Mouse (Mus musculus): ENCODE data around the gene Bex4. TPM values are rescaled to one million over a fixed set of nuclear protein-coding genes. Genes with fewer than 3 reads are reported as not detected.
"Not testable (repeated sequence)": the region's sequence is repeated elsewhere in the genome, so short reads cannot be mapped to it uniquely, and the experiment has no call there.

Bex4 gene
- polyA plus RNA-seq, 2 experiments = 30.9 to 38.3 TPM

DNA sequence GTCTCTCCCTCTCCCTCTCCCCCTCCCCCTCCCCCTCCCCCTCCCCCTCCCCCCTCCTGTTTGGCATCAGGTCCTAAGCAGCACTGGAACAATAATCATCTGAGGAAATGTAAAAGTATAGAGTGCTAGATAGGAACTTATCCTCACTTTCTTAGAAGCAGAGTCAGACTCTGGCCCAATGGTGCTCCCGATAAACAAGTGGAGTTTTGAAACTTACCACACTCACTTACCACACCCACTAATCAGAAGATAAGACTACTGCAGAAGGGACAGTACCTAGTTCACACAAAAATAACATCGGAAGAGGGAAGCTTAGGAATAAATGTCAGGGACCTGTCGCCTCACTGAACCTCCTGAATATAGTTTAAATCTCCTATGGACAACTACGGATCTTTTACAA is 3.2 kb upstream of the Bex4 start:
- 85% methylated on average over 4 of the region's 4 CpGs for WGBS
- no peak for TF ChIP-seq POLR2A (IDR thresholded peaks at IDR 0.05; ENCODE audit: borderline replicate concordance, extremely low read depth, insufficient read depth, insufficient read length)
- DNase-seq (ENCODE audit: low spot score) = no peak

GRCm38 (mm10) chrX:136139640-136140004 is 826 bp downstream of the Bex4 start:
- not testable (repeated sequence) for H3K27ac ChIP-seq (replicated peaks; ENCODE audit: low read depth, low read length); H3K9ac ChIP-seq (ENCODE audit: low read depth, low read length, severe bottlenecking); H3K27me3 ChIP-seq (ENCODE audit: control insufficient read depth, insufficient read depth, low read length); H3K9me3 ChIP-seq (ENCODE audit: control insufficient read depth, low read length); H3K36me3 ChIP-seq (ENCODE audit: control insufficient read depth, insufficient read depth, low read length); H3K4me1 ChIP-seq (ENCODE audit: control insufficient read depth, insufficient read depth, low read length); ATAC-seq (ENCODE audit: low FRiP score, low read depth); DNase-seq (ENCODE audit: low spot score)
- 19% methylated on average over 5 of the region's 5 CpGs for WGBS
- Histone ChIP-seq H3K4me3 (replicated peaks; ENCODE audit: low read length) (peak overlapping the region; percentile 29), H3K4me2 (replicated peaks; ENCODE audit: low read depth, low read length, severe bottlenecking) (peak overlapping the region; percentile 40)

More for the DNA sequence above, 3.2 kb upstream of the Bex4 start:
- Histone ChIP-seq H3K4me3 (replicated peaks; ENCODE audit: low read length) (no peak overlapping the region), H3K9ac (ENCODE audit: low read depth, low read length, severe bottlenecking) (no peak overlapping the region), H3K27ac (replicated peaks; ENCODE audit: low read depth, low read length) (no peak overlapping the region), H3K27me3 (ENCODE audit: control insufficient read depth, insufficient read depth, low read length) (no peaks in the 10 kb centered on the region), H3K9me3 (ENCODE audit: control insufficient read depth, low read length) (no peaks in the 10 kb centered on the region), H3K36me3 (ENCODE audit: control insufficient read depth, insufficient read depth, low read length) (no peaks in the 10 kb centered on the region), H3K4me1 (ENCODE audit: control insufficient read depth, insufficient read depth, low read length) (no peaks in the 10 kb centered on the region), H3K4me2 (replicated peaks; ENCODE audit: low read depth, low read length, severe bottlenecking) (no peak overlapping the region)
- ATAC-seq (ENCODE audit: low FRiP score, low read depth) = no peak

DNA sequence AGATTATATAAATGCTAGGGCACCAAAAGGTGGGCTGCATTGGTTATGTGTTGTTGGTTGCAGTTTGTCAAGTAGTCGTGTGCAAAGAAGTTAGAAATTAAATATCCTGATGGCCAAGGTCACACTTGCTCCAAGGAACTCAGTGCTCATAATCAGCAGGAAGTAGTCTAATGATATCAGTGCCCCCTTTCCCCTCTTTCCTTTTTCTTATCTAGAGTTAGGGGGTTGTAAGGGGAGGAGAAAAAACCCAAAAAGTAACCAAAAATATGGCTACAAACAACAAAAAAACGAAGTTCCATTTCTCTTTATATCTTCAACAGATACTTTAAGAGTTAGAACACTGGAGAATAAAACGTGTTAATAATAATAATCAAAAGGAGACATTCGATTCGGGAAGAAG is 2.6 kb downstream of the Bex4 start:
- DNase-seq (ENCODE audit: low spot score) = no peak
- H3K4me1 ChIP-seq (ENCODE audit: control insufficient read depth, insufficient read depth, low read length) = no peaks in the 10 kb centered on the region
- H3K27ac ChIP-seq (replicated peaks; ENCODE audit: low read depth, low read length) = no peak overlapping the region
- no peak for ATAC-seq (ENCODE audit: low FRiP score, low read depth)
- H3K9me3 ChIP-seq (ENCODE audit: control insufficient read depth, low read length) = no peaks in the 10 kb centered on the region
- no peak overlapping the region for H3K4me2 ChIP-seq (replicated peaks; ENCODE audit: low read depth, low read length, severe bottlenecking)
- WGBS = 83% methylated on average over 5 of the region's 5 CpGs
- H3K9ac ChIP-seq (ENCODE audit: low read depth, low read length, severe bottlenecking) = no peak overlapping the region
- no peaks in the 10 kb centered on the region for H3K36me3 ChIP-seq (ENCODE audit: control insufficient read depth, insufficient read depth, low read length)
- H3K27me3 ChIP-seq (ENCODE audit: control insufficient read depth, insufficient read depth, low read length) = no peaks in the 10 kb centered on the region
- no peak overlapping the region for H3K4me3 ChIP-seq (replicated peaks; ENCODE audit: low read length)
- TF ChIP-seq POLR2A (IDR thresholded peaks at IDR 0.05; ENCODE audit: borderline replicate concordance, extremely low read depth, insufficient read depth, insufficient read length) = no peak

DNA sequence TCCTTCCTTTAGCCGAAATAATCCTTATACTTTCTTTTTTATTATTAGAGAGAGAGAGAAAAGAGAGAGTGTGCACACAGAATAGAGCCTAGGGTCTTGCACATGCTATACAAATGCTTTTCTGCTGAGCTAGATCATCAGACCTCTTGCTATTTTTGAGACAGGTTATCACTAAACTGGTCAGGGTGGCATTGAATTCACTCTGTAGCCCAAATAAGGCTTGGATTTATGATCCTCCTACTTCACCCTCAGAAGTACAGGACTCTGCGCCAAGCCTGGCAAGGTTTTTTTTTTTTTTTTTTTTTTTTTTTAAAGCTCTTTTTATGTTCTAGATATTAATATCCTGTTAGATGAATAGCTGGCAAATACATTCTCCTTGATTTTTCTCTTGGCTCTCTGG is 4.9 kb downstream of the Bex4 start:
- no peak for ATAC-seq (ENCODE audit: low FRiP score, low read depth)
- Histone ChIP-seq H3K27ac (replicated peaks; ENCODE audit: low read depth, low read length) (no peak overlapping the region), H3K9me3 (ENCODE audit: control insufficient read depth, low read length) (no peaks in the 10 kb centered on the region), H3K4me3 (replicated peaks; ENCODE audit: low read length) (no peak overlapping the region), H3K27me3 (ENCODE audit: control insufficient read depth, insufficient read depth, low read length) (no peaks in the 10 kb centered on the region), H3K4me2 (replicated peaks; ENCODE audit: low read depth, low read length, severe bottlenecking) (no peak overlapping the region), H3K4me1 (ENCODE audit: control insufficient read depth, insufficient read depth, low read length) (no peaks in the 10 kb centered on the region), H3K36me3 (ENCODE audit: control insufficient read depth, insufficient read depth, low read length) (no peaks in the 10 kb centered on the region), H3K9ac (ENCODE audit: low read depth, low read length, severe bottlenecking) (no peak overlapping the region)
- TF ChIP-seq POLR2A (IDR thresholded peaks at IDR 0.05; ENCODE audit: borderline replicate concordance, extremely low read depth, insufficient read depth, insufficient read length) = no peak
- 54% methylated on average over 2 of the region's 2 CpGs for WGBS
- no peak for DNase-seq (ENCODE audit: low spot score)

GRCm38 (mm10) chrX:136144195-136144594 is 5.4 kb downstream of the Bex4 start:
- ATAC-seq (ENCODE audit: low FRiP score, low read depth) (no peak), DNase-seq (ENCODE audit: low spot score) (no peak)
- WGBS = 71% methylated on average over 7 of the region's 7 CpGs
- H3K9ac ChIP-seq (ENCODE audit: low read depth, low read length, severe bottlenecking) = no peak overlapping the region
- no peaks in the 10 kb centered on the region for H3K4me1 ChIP-seq (ENCODE audit: control insufficient read depth, insufficient read depth, low read length)
- no peak for TF ChIP-seq POLR2A (IDR thresholded peaks at IDR 0.05; ENCODE audit: borderline replicate concordance, extremely low read depth, insufficient read depth, insufficient read length)
- H3K9me3 ChIP-seq (ENCODE audit: control insufficient read depth, low read length) = no peaks in the 10 kb centered on the region
- H3K27me3 ChIP-seq (ENCODE audit: control insufficient read depth, insufficient read depth, low read length) = no peaks in the 10 kb centered on the region
- no peak overlapping the region for H3K27ac ChIP-seq (replicated peaks; ENCODE audit: low read depth, low read length)
- no peak overlapping the region for H3K4me2 ChIP-seq (replicated peaks; ENCODE audit: low read depth, low read length, severe bottlenecking)
- H3K36me3 ChIP-seq (ENCODE audit: control insufficient read depth, insufficient read depth, low read length) = no peaks in the 10 kb centered on the region
- no peak overlapping the region for H3K4me3 ChIP-seq (replicated peaks; ENCODE audit: low read length)

DNA sequence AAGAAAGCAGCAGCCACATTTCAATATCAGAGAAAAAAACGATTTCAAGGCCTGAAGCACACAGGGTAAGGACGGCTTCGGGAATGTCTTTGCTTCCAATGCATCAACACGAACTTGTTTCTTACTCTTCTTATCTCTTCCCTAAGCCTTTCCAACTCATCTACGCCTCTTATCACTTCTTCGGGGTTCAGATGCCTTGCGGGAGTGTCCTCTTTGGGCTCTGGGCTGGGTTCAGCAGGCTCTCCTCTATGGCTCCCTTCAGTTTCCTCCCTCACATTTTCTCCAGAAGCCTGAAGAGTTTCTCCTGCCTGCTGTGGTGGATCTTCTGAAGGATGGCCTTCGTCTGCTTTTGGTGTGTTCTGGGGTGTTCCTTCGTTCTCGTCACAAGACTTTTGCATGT is 31.8 kb downstream of the Bex4 start:
- peak overlapping the region; percentile 55 for H3K4me3 ChIP-seq (replicated peaks; ENCODE audit: low read length)
- peak overlapping the region; percentile 48 for H3K4me2 ChIP-seq (replicated peaks; ENCODE audit: low read depth, low read length, severe bottlenecking)
- H3K9me3 ChIP-seq (ENCODE audit: control insufficient read depth, low read length) = no peaks in the 10 kb centered on the region
- no peaks in the 10 kb centered on the region for H3K27me3 ChIP-seq (ENCODE audit: control insufficient read depth, insufficient read depth, low read length)
- no peak overlapping the region for H3K27ac ChIP-seq (replicated peaks; ENCODE audit: low read depth, low read length)
- ATAC-seq (ENCODE audit: low FRiP score, low read depth) (no peak), DNase-seq (ENCODE audit: low spot score) (no peak)
- WGBS = 63% methylated on average over 10 of the region's 10 CpGs
- peaks cover 8% of the 10 kb centered on the region; the same call in 1 of the 2 replicates for H3K36me3 ChIP-seq (ENCODE audit: control insufficient read depth, insufficient read depth, low read length)
- 0 out of 2 replicates have a peak overlapping the region, but pooled peaks have one; percentile 75 for H3K9ac ChIP-seq (ENCODE audit: low read depth, low read length, severe bottlenecking)
- H3K4me1 ChIP-seq (ENCODE audit: control insufficient read depth, insufficient read depth, low read length) = no peaks in the 10 kb centered on the region
- no peak for TF ChIP-seq POLR2A (IDR thresholded peaks at IDR 0.05; ENCODE audit: borderline replicate concordance, extremely low read depth, insufficient read depth, insufficient read length)
